ENCODE assay signal across 8 mouse cellular contexts in the genomic region with DNA sequence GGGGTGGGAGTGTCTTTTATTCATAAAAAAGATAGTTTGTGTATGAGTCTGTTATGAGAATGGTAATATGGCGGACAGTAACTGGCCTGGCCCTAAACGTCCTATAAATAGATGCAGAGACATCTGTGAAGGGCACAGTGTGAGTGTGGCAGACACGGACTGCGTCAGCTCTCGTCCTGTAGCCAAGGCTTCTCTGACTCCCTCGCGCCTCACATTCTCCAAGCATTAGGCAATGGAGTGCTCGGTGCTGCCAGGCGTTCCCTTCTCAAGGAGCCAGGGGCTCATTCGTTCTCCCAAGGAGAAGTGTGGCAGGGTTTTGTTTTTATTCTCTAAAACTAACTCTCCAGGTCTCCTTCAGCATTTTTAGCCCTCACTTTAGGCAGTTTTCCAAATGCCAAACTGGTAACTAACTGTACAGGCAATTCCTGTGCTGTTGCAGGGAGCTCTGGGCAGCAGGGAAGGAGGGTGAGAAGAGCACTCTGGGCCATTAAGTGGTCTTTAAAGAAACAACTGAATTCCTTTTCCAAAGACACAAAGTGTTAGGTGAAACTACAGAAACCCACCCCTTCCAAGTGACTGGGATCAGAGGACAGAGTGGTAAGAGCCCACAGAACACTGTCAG. TPM values are rescaled to one million over a fixed set of nuclear protein-coding genes. Genes with fewer than 3 reads are reported as not detected.
DNase-seq lines count a peak whose midpoint lies in the region; ATAC-seq and TF ChIP-seq lines count a peak whose summit lies in the region.

No protein-coding gene starts in this region.

- peak overlapping the region; percentile 95 for H3K27ac ChIP-seq in gastrocnemius, adult 2 months
- peak overlapping the region; percentile 35 for H3K27ac ChIP-seq in stomach, embryonic 16.5 days (ENCODE audit: low read length)
- H3K27ac ChIP-seq in midbrain, embryonic 14.5 days (replicated peaks; ENCODE audit: low read depth, low read length), result no peak overlapping the region

- intact Hi-C loops in gastrocnemius, adult 2 months (cut with DNase I), result loop anchor here (2.0 kb wide), 1 partner anchor 20 kb away; no protein-coding TSS in a partner anchor

- H3K4me1 ChIP-seq in stomach, embryonic 16.5 days (ENCODE audit: control insufficient read depth, insufficient read depth, low read length), result peaks cover 9% of the 10 kb centered on the region
- H3K4me1 ChIP-seq in midbrain, embryonic 14.5 days (ENCODE audit: control insufficient read depth, insufficient read depth, low read length), result no peaks in the 10 kb centered on the region

- DNase-seq in cerebellum, adult 9-11 months, result peak; percentile 50
- DNase-seq in cerebellum, adult 11 months, result no peak
- DNase-seq in adipocyte (ENCODE audit: low spot score), result peak; percentile 66
- peak; percentile 94 for DNase-seq in gastrocnemius, adult 2 months
- DNase-seq in kidney, adult 9 months, result peak; percentile 37
- DNase-seq in midbrain, embryonic 14.5 days, result no peak
- DNase-seq in frontal cortex, postnatal 25 days (ENCODE audit: low spot score in 2 of 2), result no peak

- no peaks in the 10 kb centered on the region for H3K36me3 ChIP-seq in stomach, embryonic 16.5 days (ENCODE audit: control insufficient read depth, insufficient read depth, low read length)
- no peaks in the 10 kb centered on the region for H3K36me3 ChIP-seq in midbrain, embryonic 14.5 days (ENCODE audit: control insufficient read depth, insufficient read depth, low read length)

- 47% methylated on average over 10 of the region's 10 CpGs for WGBS in stomach, embryonic 16.5 days
- WGBS in midbrain, embryonic 14.5 days, result 76% methylated on average over 10 of the region's 10 CpGs

- H3K4me2 ChIP-seq in stomach, embryonic 16.5 days (ENCODE audit: low read depth, low read length), result no peak overlapping the region
- no peak overlapping the region for H3K4me2 ChIP-seq in midbrain, embryonic 14.5 days (ENCODE audit: low read length)

- peak; percentile 77; the same call in 1 of the 2 replicates for ATAC-seq in stomach, embryonic 16.5 days (ENCODE audit: insufficient read depth, low FRiP score)
- ATAC-seq in midbrain, embryonic 14.5 days (ENCODE audit: low FRiP score, low TSS enrichment), result no peak

- no peaks in the 10 kb centered on the region for H3K27me3 ChIP-seq in stomach, embryonic 16.5 days (ENCODE audit: control insufficient read depth, insufficient read depth, low read length)
- H3K27me3 ChIP-seq in midbrain, embryonic 14.5 days (ENCODE audit: control insufficient read depth, insufficient read depth, low read length), result no peaks in the 10 kb centered on the region

- H3K4me3 ChIP-seq in gastrocnemius, adult 2 months, result peak overlapping the region; percentile 34
- H3K4me3 ChIP-seq in stomach, embryonic 16.5 days (replicated peaks; ENCODE audit: low read length), result no peak overlapping the region
- no peak overlapping the region for H3K4me3 ChIP-seq in midbrain, embryonic 14.5 days (replicated peaks; ENCODE audit: low read depth, low read length)

- H3K9ac ChIP-seq in stomach, embryonic 16.5 days (ENCODE audit: low read length), result no peak overlapping the region
- H3K9ac ChIP-seq in midbrain, embryonic 14.5 days (replicated peaks; ENCODE audit: low read length), result no peak overlapping the region

- TF ChIP-seq CTCF in gastrocnemius, adult 2 months (IDR thresholded peaks at IDR 0.05), result no peak

- no peaks in the 10 kb centered on the region for H3K9me3 ChIP-seq in stomach, embryonic 16.5 days (replicated peaks; ENCODE audit: control insufficient read depth, low read length)
- no peaks in the 10 kb centered on the region for H3K9me3 ChIP-seq in midbrain, embryonic 14.5 days (ENCODE audit: control insufficient read depth, low read length)

RNA-seq across cellular contexts. Expression of a gene that starts 22.2 kb away (rescaled TPM):
- total RNA-seq in gastrocnemius, adult 2 months (2021), result 10 to 100 TPM; 25.5 to 42.7 TPM
- 4.9 and 5.7 TPM in 2 replicates for polyA plus RNA-seq in stomach, embryonic 16.5 days (2015; fragmentation: Nextera tagmentation; extraction: Ambion mirVana)
- 4.4 and 6.9 TPM in 2 replicates for polyA plus RNA-seq in midbrain, embryonic 14.5 days (2014; fragmentation: Nextera tagmentation; extraction: Ambion mirVana)

Comparison
In these comparisons a context has a peak if more than half of its experiments do, and no peak if none do; other contexts are left out.
1. DNase-seq: peak in cerebellum, adult 9-11 months (single experiment), adipocyte (single experiment), gastrocnemius, adult 2 months (single experiment) and kidney, adult 9 months (single experiment); none in cerebellum, adult 11 months (single experiment), midbrain, embryonic 14.5 days (single experiment) and frontal cortex, postnatal 25 days (0 of 2).